Mouse (Mus musculus) T-helper 1 cell (primary cell): ENCODE measurements at regions not wholly inside any gene's neighbourhood (a gene's known extent, or its start where the extent isn't known, plus 50 kb on each side); places are given as distances from the start of the nearest gene placed in this dataset.

Source experiments
- in situ Hi-C: fragments of 300-600 bp; cut with MboI, MseI; formaldehyde crosslinking; loops from one replicate; pipeline ENCODE4 v1.15.1; 2025; ENCODE audit warnings: high pct_unique_total_duplicates

- in situ Hi-C loops: no loop called here
These were observed 79.0 kb upstream of the Jade1 start for GRCm38 (mm10) chr3:41476516-41476915.

- in situ Hi-C loops: no loop called here
These were observed 82.9 kb upstream of the Jade1 start for GRCm38 (mm10) chr3:41472586-41472985.

GRCm38 (mm10) chr3:41469106-41469505, 86.4 kb upstream of the Jade1 start:
- in situ Hi-C loops: no loop called here

- in situ Hi-C loops: no loop called here
These were observed 87.7 kb upstream of the Jade1 start for GRCm38 (mm10) chr3:41467857-41468256.

GRCm38 (mm10) chr3:41465893-41466292, 89.6 kb upstream of the Jade1 start:
- in situ Hi-C loops: no loop called here

- in situ Hi-C loops: no loop called here
These were observed 92.4 kb upstream of the Jade1 start for GRCm38 (mm10) chr3:41462953-41463644.

- in situ Hi-C loops: no loop called here
These were observed 95.4 kb upstream of the Jade1 start for GRCm38 (mm10) chr3:41460131-41460530.

GRCm38 (mm10) chr3:41458156-41458555, 97.4 kb upstream of the Jade1 start:
- in situ Hi-C loops: no loop called here

- in situ Hi-C loops: no loop called here
These were observed 102.0 kb upstream of the Jade1 start for GRCm38 (mm10) chr3:41453525-41453924.

- in situ Hi-C loops: no loop called here
These were observed 102.8 kb upstream of the Jade1 start for GRCm38 (mm10) chr3:41452716-41453090.

GRCm38 (mm10) chr3:41452020-41452715, 103.4 kb upstream of the Jade1 start:
- in situ Hi-C loops: no loop called here

GRCm38 (mm10) chr3:41450696-41451095, 104.8 kb upstream of the Jade1 start:
- in situ Hi-C loops: no loop called here

- in situ Hi-C loops: no loop called here
These were observed 111.2 kb upstream of the Jade1 start for GRCm38 (mm10) chr3:41444243-41444753.

- in situ Hi-C loops: no loop called here
These were observed 119.3 kb upstream of the Jade1 start for GRCm38 (mm10) chr3:41436238-41436637.

GRCm38 (mm10) chr3:41433106-41433505, 122.4 kb upstream of the Jade1 start:
- in situ Hi-C loops: no loop called here

GRCm38 (mm10) chr3:41432376-41432775, 123.2 kb upstream of the Jade1 start:
- in situ Hi-C loops: no loop called here

GRCm38 (mm10) chr3:41430191-41430590, 125.3 kb upstream of the Jade1 start:
- in situ Hi-C loops: no loop called here

- in situ Hi-C loops: no loop called here
These were observed 128.6 kb upstream of the Jade1 start for GRCm38 (mm10) chr3:41426946-41427345.

GRCm38 (mm10) chr3:41425863-41426262, 129.7 kb upstream of the Jade1 start:
- in situ Hi-C loops: no loop called here

GRCm38 (mm10) chr3:41424142-41424939, 131.2 kb upstream of the Jade1 start:
- in situ Hi-C loops: no loop called here

GRCm38 (mm10) chr3:41423630-41424029, 131.9 kb upstream of the Jade1 start:
- in situ Hi-C loops: no loop called here
